Mouse (Mus musculus) lung, postnatal 0 days (tissue): ENCODE measurements around the gene E130309D02Rik. TPM values are rescaled to one million over a fixed set of nuclear protein-coding genes. Genes with fewer than 3 reads are reported as not detected.

Experiments used
- ATAC-seq: fragments of 200-750 bp; cut with Nextera tagmentation; 2 replicates; pipeline ENCODE4 v1.8.0; 2017; ENCODE audit warnings: moderate library complexity
- DNase-seq: peaks from one replicate; pipeline ENCODE4 v3.0.0-alpha.2; 2016; ENCODE audit warnings: low spot score
- H3K27ac ChIP-seq: fragments of 300-500 bp; sonication (generic); 2 replicates; pipeline ENCODE4 v1.5.1; 2014; ENCODE audit warnings: antibody characterized with exemption, mild to moderate bottlenecking, low read length, mixed read lengths
- H3K27me3 ChIP-seq: fragments of 300-500 bp; sonication (generic); replicated peaks from 2 replicates; pipeline ENCODE4 v1.6.1; 2014; ENCODE audit warnings: low read length, mixed read lengths; ENCODE audit not compliant: insufficient read depth
- H3K36me3 ChIP-seq: fragments of 300-500 bp; sonication (generic); 2 replicates; pipeline ENCODE4 v1.6.1; 2014; ENCODE audit warnings: low read length, mixed read lengths; ENCODE audit not compliant: insufficient read depth
- H3K4me1 ChIP-seq: fragments of 300-500 bp; sonication (generic); 2 replicates; pipeline ENCODE4 v1.6.1; 2014; ENCODE audit warnings: antibody characterized with exemption, low read depth, low read length, mixed read lengths; ENCODE audit not compliant: insufficient read depth
- H3K4me2 ChIP-seq: fragments of 300-500 bp; sonication (generic); replicated peaks from 2 replicates; pipeline ENCODE4 v1.6.1; 2014; ENCODE audit warnings: low read depth, mild to moderate bottlenecking, low read length, moderate library complexity, mixed read lengths
- H3K4me3 ChIP-seq: fragments of 300-500 bp; sonication (generic); 2 replicates; pipeline ENCODE4 v1.5.1; 2014; ENCODE audit warnings: low read depth, low read length
- H3K9ac ChIP-seq: fragments of 300-500 bp; sonication (generic); replicated peaks from 2 replicates; pipeline ENCODE4 v1.6.1; 2014; ENCODE audit warnings: low read depth, mild to moderate bottlenecking
- H3K9me3 ChIP-seq: fragments of 300-500 bp; sonication (generic); 2 replicates; pipeline ENCODE4 v1.6.1; 2016; ENCODE audit warnings: low read length, mixed read lengths
- CTCF ChIP-seq: IDR thresholded peaks from 2 replicates; pipeline ENCODE4 v1.5.1; 2016; ENCODE audit warnings: antibody characterized with exemption, mild to moderate bottlenecking
- EP300 ChIP-seq: IDR thresholded peaks from 2 replicates; pipeline ENCODE4 v1.6.1; 2016; ENCODE audit warnings: antibody characterized with exemption, mild to moderate bottlenecking, control low read depth
- WGBS: fragments of 180-500 bp; shearing (Covaris S2); extraction: QIAGEN DNeasy Blood & Tissue Kit; methylation state at CpG from one replicate; pipeline ENCODE4 v1.1.7; 2014; 5-methylcytosine and 5-hydroxymethylcytosine counted together
- polyA plus RNA-seq: library from polyadenylated mRNA; unstranded; fragments of >200 nt; fragmentation: Nextera tagmentation; extraction: Ambion mirVana; gene quantifications from 2 replicates; pipeline ENCODE4 v1.2.1, GENCODE M21; 2015

The E130309D02Rik gene
- polyA plus RNA-seq, 1 experiment from 2014 or later = 19.5 TPM

- ATAC-seq (no peak), DNase-seq (no peak)
- H3K9ac ChIP-seq = no peak overlapping the region
- TF ChIP-seq CTCF (no peak), EP300 (no peak)
- H3K4me3 ChIP-seq = no peak overlapping the region
- no peaks in the 10 kb centered on the region; the same call in 1 of the 2 replicates for H3K4me1 ChIP-seq
- no peak overlapping the region for H3K4me2 ChIP-seq
- H3K27ac ChIP-seq = no peak overlapping the region
- H3K9me3 ChIP-seq = no peaks in the 10 kb centered on the region
- H3K27me3 ChIP-seq = no peaks in the 10 kb centered on the region
- no peaks in the 10 kb centered on the region for H3K36me3 ChIP-seq
- 60% methylated on average over 14 of the region's 14 CpGs for WGBS
Measured at GRCm38 (mm10) chr5:143334418-143335088, 19.4 kb upstream of the E130309D02Rik start.

DNA sequence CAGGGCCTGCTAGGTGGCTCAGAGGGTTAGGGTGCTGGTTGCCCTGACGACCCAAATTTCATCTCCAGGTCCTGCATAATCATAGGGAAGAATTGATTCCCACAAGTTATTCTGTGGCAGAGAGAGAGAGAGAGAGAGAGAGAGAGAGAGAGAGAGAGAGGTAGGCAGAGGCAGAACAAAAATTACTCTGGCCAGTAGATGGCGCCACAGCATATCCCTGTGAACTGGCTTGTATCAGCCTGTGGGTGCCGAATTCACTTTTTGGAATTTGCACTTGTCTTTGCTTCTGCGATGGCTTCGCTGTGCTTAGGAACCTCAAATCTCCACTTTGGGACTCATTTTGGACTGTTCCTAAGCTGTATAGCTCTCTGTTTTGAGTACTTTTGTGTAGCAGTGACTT, 18.7 kb upstream of the E130309D02Rik start:
- DNase-seq = peak; percentile 70
- no peaks in the 10 kb centered on the region for H3K36me3 ChIP-seq
- ATAC-seq = peak; percentile 38; the same call in 1 of the 2 replicates
- H3K4me1 ChIP-seq = no peaks in the 10 kb centered on the region; the same call in 1 of the 2 replicates
- 11% methylated on average over 5 of the region's 5 CpGs for WGBS
- H3K4me3 ChIP-seq = no peak overlapping the region
- H3K27me3 ChIP-seq = no peaks in the 10 kb centered on the region
- no peak overlapping the region for H3K4me2 ChIP-seq
- H3K27ac ChIP-seq = no peak overlapping the region
- no peak overlapping the region for H3K9ac ChIP-seq
- TF ChIP-seq CTCF (peak; percentile 80), EP300 (no peak)
- H3K9me3 ChIP-seq = no peaks in the 10 kb centered on the region

GRCm38 (mm10) chr5:143328690-143329495, 13.7 kb upstream of the E130309D02Rik start, which contains the start of gene Zdhhc4:
Zdhhc4 (minus strand) TSS chr5:143329256.
- Histone ChIP-seq H3K4me1 (no peaks in the 10 kb centered on the region; the same call in 1 of the 2 replicates), H3K27ac (peak within 1 kb of the TSS; percentile 79), H3K36me3 (peaks cover 12% of the 10 kb centered on the region; the same call in 1 of the 2 replicates), H3K4me3 (peak within 1 kb of the TSS; percentile 87), H3K27me3 (no peaks in the 10 kb centered on the region), H3K9me3 (no peaks in the 10 kb centered on the region), H3K4me2 (peak within 1 kb of the TSS; percentile 90), H3K9ac (peak within 1 kb of the TSS; percentile 93)
- ATAC-seq (peak; percentile 92), DNase-seq (peak; percentile 90)
- TF ChIP-seq CTCF (no peak), EP300 (no peak)
- under 1% methylated on average over 52 of the region's 57 CpGs for WGBS

- H3K4me1 ChIP-seq = no peaks in the 10 kb centered on the region; the same call in 1 of the 2 replicates
- 82% methylated on average over 8 of the region's 8 CpGs for WGBS
Measured at GRCm38 (mm10) chr5:143317288-143317610, 2.1 kb upstream of the E130309D02Rik start.

GRCm38 (mm10) chr5:143316605-143317287, 1.6 kb upstream of the E130309D02Rik start:
- no peaks in the 10 kb centered on the region for H3K27me3 ChIP-seq
- TF ChIP-seq CTCF (no peak), EP300 (no peak)
- no peak for DNase-seq
- no peaks in the 10 kb centered on the region for H3K9me3 ChIP-seq
- ATAC-seq = no peak
- no peak overlapping the region for H3K4me2 ChIP-seq
- H3K9ac ChIP-seq = no peak overlapping the region
- peaks cover 27% of the 10 kb centered on the region for H3K36me3 ChIP-seq
- 86% methylated on average over 5 of the region's 5 CpGs for WGBS
- H3K4me1 ChIP-seq = no peaks in the 10 kb centered on the region; the same call in 1 of the 2 replicates
- no peak overlapping the region for H3K4me3 ChIP-seq
- no peak overlapping the region for H3K27ac ChIP-seq

More at GRCm38 (mm10) chr5:143317288-143317610, 2.1 kb upstream of the E130309D02Rik start:
- Histone ChIP-seq H3K9ac (no peak overlapping the region), H3K36me3 (peaks cover 28% of the 10 kb centered on the region), H3K27me3 (no peaks in the 10 kb centered on the region), H3K27ac (no peak overlapping the region), H3K4me2 (no peak overlapping the region), H3K9me3 (no peaks in the 10 kb centered on the region), H3K4me3 (no peak overlapping the region)
- no peak for TF ChIP-seq EP300
- DNase-seq (no peak), ATAC-seq (no peak)

GRCm38 (mm10) chr5:143315514-143315888, 341 bp upstream of the E130309D02Rik start:
- no peak overlapping the region for H3K27ac ChIP-seq
- H3K9me3 ChIP-seq = no peaks in the 10 kb centered on the region
- peak overlapping the region; percentile 76; the same call in 1 of the 2 replicates for H3K9ac ChIP-seq
- DNase-seq (no peak), ATAC-seq (no peak)
- peaks cover 28% of the 10 kb centered on the region for H3K36me3 ChIP-seq
- peak overlapping the region; percentile 95 for H3K4me2 ChIP-seq
- TF ChIP-seq CTCF (no peak), EP300 (no peak)
- 8% methylated on average over 8 of the region's 8 CpGs for WGBS
- no peaks in the 10 kb centered on the region; the same call in 1 of the 2 replicates for H3K4me1 ChIP-seq
- no peaks in the 10 kb centered on the region for H3K27me3 ChIP-seq
- peak overlapping the region; percentile 89 for H3K4me3 ChIP-seq
